Mouse (Mus musculus): ENCODE measurements around the gene Poln.

Poln gene

DNA sequence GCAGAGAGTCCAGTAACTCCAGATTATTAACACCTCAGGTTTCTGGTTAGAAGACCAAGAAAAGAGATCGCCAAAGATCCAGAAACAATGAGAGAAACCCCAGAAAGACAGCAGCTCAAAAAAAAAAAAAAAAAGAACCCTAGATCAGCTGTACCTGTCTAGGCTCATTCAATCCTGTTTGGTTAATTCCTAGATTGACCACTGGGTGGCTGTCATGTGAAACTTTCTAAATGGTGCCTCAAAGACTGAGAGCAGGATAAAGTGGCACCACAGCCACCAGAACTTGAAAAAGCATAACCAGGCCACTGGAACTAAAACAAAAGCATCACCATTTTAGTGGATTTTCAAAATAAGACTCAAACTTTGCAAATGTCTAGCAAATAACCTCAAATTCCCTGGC lies 71.9 kb downstream of the Poln start:
- peak; percentile 9 for DNase-seq

DNA sequence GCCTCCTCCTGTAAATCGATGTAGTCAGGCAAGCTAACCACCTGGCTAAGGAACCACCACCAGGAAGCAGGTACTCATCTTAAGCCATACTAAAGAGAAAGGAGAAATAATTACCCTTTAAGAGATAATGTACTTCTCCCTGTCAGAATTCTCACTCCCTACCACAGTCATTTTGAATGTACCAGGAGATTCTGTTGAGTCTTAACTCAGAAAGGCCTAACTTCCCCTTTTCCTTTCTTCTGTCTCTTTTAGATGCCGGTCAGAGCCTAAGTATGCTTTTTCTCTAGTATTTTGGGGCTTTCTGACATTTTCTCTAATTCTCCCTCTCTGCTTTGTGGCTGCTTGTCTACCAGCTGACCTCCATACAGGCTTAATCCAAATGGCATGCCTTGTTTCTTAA lies 76.2 kb downstream of the Poln start:
- DNase-seq: no peak

DNA sequence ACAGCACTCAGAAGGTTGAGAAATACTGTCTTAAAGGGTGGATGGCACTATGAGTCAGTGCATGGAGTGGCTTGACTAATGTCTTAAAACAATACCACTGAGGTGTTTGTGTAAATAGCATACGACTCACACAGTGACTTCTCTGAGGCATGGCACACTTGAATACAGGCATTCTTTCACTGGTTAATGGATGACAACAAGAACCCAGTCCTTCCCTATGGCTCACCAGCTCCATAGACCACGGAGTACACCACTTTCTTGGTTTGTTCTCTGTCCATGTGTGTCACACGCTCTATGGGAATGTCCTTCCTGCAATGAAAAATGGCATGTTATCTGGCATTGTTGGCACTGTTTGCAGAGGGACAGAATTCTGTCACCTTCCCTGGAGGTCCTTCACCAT lies 136.7 kb downstream of the Poln start:
- DNase-seq: no peak

DNA sequence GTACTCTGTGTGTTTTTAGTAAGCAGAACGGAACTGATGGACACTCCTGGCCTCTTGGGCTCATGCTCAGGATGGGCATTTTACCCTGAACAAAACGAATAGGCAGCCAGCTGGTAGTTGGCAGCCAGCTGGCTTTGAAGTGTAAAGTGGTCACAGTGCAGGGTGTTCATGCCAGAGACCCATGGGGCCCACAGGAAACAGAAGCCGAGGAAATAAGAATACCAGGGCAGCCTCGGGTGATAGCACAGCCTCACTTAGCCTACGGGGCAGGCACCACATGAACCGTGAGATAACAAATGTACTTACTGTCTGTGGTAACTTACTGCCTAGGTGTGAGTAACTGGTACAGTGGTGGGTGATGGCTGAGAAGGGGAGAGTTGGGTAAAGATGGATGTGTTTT lies 138.2 kb downstream of the Poln start:
- DNase-seq: no peak

DNA sequence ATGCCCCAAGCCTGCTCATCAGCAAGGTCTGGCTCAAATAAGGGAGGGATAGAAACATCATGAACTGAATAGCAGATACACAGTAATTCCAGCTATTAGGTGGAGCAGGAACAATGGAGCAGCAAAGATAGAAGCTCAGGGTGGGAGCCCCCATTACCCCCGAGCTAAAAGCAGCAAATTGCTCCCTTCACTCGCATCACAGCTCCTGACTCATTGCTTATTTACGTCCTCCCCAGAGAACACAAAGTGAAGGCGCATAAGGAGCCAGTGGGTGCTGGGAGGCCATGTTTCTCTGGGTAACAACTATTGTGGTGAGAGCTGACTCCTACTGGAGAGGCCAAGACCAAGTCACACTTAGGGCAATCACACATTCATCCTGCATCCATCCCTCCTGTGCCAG lies 139.1 kb downstream of the Poln start:
- DNase-seq: no peak

GRCm38 (mm10) chr5:34018968-34019367 lies 150.3 kb downstream of the Poln start:
- no peak for DNase-seq

- no peak for DNase-seq
These were observed 154.6 kb downstream of the Poln start for GRCm38 (mm10) chr5:34014652-34015051.

DNA sequence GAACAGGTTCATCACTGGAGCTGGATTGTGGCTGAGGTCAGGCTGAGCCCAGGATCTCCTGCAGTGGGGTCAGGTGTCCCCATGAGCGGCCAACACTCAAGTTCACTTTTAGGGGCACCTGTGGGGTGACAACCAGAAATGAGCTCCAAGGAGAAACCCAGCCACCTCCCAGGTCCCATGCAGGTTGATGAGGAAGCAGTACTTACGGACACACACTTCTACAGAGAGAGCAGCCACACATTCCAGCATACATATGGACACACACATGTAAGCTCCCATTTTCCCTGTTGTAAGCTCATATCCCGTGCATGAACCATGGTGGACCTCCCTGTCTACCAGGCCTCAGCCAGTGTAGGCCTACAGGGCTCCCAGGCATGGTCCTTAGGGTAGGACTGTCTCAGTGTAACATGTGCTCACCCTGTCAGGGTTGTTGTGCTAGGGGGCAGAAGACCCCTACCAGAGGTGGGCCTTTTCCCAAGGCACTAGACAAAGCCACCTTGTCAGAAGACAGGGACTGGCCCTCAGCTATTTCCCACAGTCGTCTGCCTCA lies 161.8 kb downstream of the Poln start:
- DNase-seq: no peak

DNA sequence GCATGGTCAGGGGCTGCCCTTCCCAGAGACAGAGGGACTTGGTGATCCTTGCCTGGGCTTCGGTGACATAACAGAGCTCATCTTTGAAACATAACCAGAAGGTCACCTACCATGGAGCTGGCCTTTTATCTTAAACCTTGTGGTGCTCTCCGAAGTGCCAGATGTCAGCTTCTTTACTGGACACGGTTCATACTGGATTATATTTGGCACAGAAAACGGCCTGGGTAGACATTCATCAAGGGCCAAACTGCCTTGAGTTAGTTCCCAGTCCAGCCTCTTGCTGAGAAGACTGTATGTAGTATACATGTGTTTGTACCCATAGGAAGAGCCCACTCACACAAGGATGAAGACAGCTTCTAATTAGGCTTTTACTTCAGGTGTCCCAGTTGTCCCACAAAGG lies 162.4 kb downstream of the Poln start:
- DNase-seq: no peak

DNA sequence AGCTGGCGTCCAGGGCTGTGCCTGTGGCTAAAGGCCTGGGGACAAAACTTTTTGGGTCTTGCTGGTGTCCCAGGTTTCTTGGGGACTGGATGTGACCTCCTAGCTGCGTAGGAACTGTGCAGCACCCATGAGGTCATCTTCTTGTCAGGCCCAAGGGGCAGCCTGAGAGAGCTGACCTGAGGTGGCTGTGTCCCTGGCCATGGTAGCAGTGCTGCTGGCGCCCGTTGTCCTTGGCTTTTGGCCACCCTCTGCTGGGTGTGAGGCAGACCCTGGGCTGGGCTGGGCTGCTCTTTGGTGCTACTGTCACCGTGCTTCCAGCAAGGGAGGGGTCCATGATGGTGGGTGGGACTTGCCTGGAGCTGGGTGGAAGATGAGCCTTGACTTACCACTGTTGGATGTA lies 164.6 kb downstream of the Poln start:
- DNase-seq: no peak

DNA sequence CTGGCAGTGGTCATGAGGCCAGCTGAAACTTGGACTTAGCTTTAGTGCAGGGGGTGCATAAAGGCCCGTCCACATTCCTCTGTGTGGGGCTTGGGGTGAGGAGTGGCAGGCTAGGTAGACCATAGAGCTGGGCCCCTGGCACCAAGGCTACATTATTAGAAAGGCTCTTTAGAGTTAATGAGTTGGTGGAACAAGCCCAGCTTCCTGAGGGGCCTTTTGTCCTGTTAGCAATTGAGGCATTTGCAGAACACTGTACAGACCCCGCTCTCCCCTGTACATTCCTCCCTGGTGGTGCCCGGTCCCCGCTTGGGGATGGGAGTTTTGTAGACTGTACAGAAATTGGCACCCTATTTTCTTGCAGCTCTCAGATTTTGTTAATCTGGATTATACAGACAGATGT lies 166.6 kb downstream of the Poln start:
- no peak for DNase-seq

GRCm38 (mm10) chr5:34001401-34001800 lies 167.8 kb downstream of the Poln start:
- DNase-seq: no peak

GRCm38 (mm10) chr5:34000809-34001208 lies 168.4 kb downstream of the Poln start:
- no peak for DNase-seq

DNA sequence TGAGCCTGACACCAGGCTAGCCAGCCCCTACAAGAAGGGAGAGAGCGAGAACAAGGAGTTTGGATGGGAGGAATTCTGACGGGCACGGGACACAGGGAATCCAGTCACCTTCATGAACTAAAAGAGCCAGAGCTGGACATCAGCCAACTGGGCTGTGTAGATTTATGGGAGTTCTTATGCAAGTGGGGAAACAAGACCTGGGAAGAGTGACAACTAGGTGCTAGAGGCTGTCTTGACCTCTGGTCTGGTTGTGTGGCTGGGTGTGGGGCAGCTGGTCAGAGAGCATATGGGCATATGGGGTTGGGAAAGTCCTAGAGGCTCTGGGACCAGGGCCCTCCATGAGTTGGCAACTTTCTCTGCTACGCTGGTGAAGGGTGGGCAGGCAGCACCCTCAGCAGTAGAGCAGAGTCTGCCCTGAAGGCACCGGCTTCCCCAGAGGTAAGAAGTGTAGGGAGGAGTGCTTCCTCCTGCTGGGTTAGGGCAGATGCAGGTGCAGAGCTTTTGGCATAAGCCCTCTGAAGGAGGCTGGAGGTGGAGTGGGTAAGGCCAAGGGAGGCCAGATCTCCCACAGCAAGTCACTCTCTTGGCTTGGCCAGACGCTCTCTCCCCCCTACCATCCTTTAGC lies 169.7 kb downstream of the Poln start:
- DNase-seq: no peak

DNA sequence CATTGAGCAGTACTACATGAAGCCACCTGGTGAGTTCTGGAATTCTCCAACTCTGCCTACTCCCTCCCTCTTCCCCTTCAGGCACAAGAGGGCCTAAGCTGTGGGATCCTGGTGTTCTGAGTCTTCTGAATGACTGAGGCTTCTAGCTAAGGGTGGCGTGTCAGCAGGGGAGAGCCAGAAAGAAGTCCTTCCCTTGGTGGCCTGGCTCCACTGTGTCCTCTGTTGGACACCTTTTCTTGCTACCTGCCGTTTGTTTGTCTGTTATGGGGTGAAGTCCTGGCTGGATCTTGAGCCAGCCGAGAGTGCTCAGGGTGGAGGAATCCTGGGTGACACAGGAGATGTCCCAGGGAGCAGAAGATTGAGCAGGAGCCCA lies 170.8 kb downstream of the Poln start:
- no peak for DNase-seq

- no peak for DNase-seq
These were observed 171.3 kb downstream of the Poln start for GRCm38 (mm10) chr5:33997829-33998504.

DNA sequence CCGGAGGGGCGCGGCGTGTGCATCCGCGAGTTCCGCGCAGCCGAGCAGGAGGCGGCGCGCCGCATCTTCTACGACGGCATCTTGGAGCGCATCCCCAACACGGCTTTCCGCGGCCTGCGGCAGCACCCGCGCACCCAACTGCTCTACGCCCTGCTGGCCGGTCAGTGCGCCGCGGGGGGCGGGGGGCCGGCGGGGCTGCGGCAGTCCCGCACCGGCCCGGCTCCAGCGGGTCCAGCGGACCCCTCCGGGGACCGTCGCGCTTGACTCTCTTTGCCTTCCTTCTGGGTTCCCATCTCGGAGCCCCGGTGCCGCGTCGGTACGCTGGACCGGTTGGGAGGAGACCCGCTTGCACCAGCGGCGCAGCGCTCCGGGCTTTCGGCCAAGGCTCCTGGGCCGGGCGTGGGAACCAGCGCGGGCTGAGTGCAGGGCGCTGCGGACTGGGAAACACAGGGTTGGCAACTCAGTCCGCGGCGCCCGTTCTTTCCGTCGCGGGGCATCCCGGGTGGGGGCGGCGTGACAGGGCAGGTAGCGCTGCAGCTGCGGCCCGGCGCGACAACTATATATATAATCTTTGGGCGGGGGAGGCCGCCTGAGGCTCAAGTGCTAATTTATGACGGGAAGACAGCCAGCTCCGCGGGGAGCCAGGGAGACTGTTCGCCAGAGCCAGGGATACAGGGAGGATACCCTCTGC lies 172.1 kb downstream of the Poln start:
- peak; percentile 62 for DNase-seq

- DNase-seq: no peak
These were observed 172.6 kb downstream of the Poln start for GRCm38 (mm10) chr5:33996694-33997045.

DNA sequence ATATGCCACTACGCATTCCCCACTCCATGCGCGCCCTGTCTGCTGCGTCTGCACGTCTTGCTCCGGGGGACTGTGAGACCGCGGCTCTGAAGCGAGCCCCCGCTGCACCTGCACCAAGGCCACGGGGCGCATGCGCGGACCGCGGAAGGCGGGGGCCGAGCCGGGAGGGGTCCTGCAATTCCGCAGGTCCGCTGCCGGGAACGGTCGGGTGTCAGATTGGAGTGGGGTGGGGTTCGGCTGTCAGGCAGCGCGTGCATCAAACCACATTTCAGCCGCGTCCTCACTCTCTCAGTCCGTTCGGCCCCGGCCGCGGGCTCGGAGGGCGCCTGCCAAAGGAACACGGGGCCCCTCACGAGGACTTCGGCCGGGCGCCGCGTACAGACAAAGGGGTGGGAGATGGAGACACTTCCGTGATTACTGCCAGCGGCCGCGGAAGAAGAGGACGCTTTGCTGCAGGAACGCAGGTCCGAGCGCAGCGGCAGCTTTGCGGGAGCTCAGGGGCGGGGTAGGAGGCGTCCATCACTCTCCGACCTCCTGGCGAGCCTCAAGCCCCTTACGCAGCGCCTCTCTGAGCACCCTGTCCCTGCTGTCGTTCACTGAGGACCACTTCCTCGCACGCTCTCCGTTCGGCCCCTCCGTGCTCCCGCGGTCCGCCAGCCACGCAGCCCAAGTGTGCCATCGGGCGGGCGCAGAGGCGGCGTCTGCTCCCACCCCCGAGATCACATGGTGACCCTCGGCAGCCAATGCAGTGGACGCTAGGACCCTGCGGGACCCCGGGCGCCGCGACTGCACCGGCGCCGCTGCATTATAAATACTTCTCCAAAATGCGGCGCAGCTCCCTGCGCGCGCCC lies 173.2 kb downstream of the Poln start, which contains the start of gene Nat8l:
Gene Nat8l (plus strand): TSS at position 142 of the 851 bp plus-strand sequence.
- DNase-seq: no peak

- DNase-seq: peak; percentile 25
These were observed 174.3 kb downstream of the Poln start for GRCm38 (mm10) chr5:33994671-33995625.

GRCm38 (mm10) chr5:33983309-33984121 lies 185.7 kb downstream of the Poln start, which contains the start of gene Gm1673:
Gm1673 (plus strand) TSS chr5:33983433.
- peak; percentile 56 for DNase-seq

All from kidney, adult 18-20 months (tissue).